Mouse (Mus musculus): ENCODE data around the gene Mrnip.
A peak's percentile ranks its signal among the peaks of the same experiment; 100 is the strongest.

Gene Mrnip

DNA sequence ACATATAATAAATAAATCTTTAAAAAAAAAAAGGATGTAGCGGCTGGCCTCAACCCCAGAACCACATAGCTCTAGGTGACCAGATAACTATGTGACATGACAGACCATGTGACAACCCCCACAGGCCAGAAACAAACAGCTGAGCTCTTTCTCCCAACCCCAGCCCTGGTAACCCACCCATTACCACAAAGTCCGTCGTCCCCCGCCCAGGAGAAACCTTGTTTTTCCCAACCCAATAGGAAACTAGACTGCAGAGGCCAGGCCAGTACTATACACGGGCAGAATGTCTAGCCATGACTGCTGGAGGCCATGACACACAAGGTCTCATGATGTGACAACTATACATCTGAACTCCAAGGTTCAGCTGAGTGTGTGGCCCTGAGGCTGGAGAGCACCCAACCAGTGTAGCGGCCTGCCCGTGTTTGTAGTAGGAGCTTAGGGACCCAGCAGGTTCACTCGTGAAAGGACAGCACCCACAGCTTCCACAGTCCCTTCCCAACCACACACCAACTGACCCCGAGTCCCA is 29.1 kb downstream of the Mrnip start:
- DNase-seq (ENCODE audit: low spot score in 2 of 2), result no peak

DNA sequence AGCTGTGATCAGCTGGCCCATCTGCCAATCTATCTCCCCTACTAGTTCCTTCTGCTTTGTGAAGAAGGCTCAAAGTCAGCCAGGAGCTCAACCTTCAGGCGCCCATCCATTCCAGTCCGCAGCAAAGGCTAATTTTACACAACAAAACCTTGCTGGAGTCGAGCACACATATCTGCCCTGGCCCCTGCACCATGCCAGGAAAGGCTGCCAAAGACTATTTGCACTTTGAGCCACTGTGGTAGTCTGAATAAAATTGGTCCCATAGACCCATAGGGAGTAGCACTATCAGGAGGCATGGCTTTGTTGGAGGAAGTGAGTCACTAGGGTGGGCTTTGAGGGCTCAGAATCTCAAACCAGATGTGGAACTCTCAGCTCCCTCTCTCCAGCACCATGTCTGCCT is 31.2 kb downstream of the Mrnip start:
- no peak for DNase-seq (ENCODE audit: low spot score in 2 of 2)

DNA sequence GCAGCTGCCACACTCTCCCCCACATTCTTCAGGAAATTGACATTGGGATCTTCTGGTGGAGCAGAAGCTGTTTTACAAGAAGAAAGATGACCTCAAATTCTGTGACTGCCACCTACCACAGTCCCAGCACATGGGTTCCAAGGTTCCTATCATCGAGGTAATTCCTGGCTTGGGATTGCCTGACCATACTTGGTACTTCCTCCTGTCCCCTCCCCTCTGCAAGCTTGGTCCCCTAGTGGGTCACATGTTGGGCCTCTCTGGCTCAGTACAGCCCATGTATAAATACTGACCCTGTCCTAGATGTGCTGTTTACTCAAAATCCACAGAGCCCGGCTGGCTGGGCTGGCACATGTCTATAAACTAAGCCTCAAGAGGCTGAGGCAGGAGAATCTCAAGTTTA is 31.8 kb downstream of the Mrnip start:
- DNase-seq (ENCODE audit: low spot score in 2 of 2), result no peak

DNA sequence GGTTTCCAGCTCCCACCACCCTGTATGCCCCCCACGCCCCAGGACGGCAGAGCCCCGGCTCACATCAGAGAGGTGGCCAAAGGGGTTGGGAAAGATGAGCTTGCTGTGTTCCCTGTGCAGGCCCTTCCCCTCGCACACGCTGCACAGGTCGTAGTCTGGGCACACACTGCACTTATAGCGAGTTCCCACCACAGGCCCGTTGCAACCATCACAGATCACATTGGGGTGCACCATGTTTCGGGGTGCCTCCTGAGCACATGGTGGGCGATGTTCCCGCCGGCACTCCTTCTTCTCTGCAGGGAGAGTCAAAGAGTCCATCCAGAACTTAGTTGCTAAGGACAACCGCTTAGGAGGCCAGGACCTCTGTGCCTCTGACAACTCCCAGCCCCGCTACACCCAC is 33.1 kb downstream of the Mrnip start:
- DNase-seq (ENCODE audit: low spot score in 2 of 2), result no peak

DNA sequence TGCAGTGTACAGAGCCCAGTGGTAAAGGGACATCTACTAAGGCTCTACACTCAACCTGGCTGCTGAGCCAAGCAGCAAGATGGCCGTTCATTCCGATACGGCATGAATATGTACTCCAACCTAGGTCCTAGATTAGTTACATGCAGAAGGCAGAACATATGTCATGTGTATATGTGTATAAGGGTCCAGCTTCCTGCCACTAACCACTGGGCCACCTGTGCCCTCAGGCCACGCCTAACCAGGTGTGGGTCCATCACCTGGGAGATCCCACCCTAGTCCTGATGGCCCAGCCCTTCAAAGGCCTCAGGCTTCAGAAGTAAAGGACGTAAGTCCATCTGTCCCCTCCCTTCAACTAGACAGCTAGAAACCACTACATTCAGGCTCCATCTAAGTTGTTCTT is 33.8 kb downstream of the Mrnip start:
- DNase-seq (ENCODE audit: low spot score in 2 of 2), result no peak

DNA sequence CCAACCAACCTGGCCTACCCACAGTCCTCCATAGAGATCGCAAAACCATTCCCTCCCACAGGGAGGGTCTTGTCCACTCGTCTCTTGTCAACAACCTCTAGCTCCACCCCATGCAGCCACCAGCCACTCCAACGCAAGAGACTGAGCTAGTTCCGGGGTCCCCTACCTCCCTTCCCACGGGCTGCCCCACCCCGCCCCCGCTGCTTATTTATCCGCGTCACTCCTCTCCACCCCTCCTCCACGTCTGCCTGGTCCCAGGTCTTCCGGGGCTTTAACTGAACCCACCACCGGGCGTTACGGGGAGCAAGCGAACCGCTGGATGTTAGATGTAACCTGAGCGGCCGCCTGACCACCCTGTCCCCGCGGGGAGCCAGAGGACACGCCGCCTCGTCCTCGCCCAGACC is 35.9 kb downstream of the Mrnip start:
- peak; percentile 74 to 82 for DNase-seq (ENCODE audit: low spot score in 2 of 2)

DNA sequence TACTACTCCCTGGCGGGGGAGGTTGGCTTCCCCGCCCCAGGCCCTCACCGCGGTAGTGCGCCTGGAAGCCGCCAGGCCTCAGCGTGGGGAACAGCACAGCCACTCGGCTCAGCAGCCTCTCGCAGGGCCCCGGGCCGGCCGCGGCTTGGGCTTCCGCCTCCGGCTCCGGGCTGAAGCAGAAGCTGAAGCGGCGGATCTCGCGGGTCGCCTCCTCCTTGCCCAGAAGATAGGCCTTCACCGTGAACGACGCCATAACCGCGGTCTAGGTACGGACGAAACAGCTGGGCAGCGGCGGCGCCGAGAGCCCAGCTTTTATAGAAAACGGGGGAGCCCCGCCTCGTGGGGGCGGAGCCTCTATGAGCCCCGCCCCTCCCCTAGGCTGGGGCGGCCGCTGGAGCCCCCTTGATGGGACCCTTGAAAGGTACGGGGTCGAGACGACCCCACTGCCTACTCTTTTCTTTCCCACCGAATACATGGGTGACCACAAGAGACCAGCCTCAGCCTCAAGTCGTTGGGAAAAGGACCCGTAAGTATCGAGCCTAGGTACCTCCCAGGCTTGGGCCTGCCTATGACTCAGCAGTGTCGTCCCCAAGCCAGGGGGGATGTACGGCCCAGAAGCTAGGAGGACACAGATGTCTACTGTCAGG is 36.4 kb downstream of the Mrnip start, which contains the start of the genes Sqstm1 and Mgat4b:
TSS of gene Sqstm1 (minus strand) at position 323 of the 647 bp plus-strand sequence.
TSS of gene Mgat4b (plus strand) at position 386 of the 647 bp plus-strand sequence.
- DNase-seq (ENCODE audit: low spot score in 2 of 2), result peak; percentile 76

DNA sequence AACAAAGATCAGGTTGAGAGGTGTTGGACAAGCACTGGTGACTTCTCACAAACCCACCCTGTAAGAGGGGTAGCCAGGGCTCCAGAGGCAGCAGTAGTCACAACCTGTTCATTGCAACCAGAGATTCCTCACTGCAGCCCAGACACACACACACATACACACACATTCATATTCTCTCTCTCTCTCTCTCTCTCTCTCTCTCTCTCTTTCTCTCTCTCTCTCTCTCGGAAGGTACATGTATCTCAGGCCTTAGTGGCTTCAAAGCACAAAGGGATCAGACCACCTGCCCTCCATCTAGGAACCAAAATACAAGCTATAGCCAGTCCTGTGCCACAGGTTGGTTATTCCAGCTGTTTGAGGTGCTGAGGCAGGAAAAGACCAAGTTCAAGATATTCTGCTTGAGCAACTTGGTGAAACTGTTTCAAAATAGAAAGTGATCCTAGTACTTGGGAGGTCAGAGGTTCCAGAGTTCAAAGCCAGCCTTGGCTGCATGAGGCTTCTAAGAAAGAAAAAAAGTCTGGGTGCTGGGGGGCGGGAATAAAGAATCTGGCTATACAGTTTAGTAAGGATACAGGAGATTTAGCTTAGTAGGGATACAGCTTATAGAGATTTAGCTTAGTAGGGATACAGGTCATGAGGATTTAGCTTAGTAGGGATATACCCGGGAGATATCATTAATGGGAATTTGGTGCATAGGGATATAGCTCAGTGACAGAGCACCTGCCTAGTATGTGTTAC is 37.2 kb downstream of the Mrnip start:
- no peak for DNase-seq (ENCODE audit: low spot score in 2 of 2)

DNA sequence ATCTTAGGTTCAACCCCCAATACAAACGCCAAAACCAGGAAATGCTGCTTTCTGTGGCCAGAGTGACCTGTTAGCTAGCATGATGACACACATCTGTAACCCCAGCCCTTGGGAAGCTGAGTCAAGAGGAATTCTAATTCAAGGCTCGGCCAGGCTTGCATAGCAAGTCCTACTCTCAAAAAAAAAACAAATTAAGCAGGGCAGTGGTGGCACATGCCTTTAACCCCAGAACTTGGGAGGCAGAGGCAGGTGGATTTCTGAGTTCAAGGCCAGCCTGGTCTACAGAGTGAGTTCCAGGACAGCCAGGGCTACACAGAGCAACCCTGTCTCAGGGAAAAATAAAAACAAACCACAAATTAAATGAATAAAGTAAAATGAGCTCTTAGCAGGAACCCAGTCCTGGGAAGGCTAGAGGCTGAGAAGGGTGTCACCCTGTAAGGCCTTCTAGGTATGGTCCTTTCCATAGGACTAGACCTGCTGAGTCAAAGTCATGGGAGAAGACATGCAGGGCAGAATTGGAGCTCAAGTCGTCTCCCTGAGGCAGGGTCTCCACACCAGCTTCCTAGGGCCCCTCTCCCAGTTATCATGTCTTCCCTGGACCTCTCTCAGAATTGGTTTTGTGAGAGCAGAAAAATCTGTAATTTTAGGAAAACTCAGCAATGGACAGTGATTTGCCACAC is 38.0 kb downstream of the Mrnip start:
- no peak for DNase-seq (ENCODE audit: low spot score in 2 of 2)

DNA sequence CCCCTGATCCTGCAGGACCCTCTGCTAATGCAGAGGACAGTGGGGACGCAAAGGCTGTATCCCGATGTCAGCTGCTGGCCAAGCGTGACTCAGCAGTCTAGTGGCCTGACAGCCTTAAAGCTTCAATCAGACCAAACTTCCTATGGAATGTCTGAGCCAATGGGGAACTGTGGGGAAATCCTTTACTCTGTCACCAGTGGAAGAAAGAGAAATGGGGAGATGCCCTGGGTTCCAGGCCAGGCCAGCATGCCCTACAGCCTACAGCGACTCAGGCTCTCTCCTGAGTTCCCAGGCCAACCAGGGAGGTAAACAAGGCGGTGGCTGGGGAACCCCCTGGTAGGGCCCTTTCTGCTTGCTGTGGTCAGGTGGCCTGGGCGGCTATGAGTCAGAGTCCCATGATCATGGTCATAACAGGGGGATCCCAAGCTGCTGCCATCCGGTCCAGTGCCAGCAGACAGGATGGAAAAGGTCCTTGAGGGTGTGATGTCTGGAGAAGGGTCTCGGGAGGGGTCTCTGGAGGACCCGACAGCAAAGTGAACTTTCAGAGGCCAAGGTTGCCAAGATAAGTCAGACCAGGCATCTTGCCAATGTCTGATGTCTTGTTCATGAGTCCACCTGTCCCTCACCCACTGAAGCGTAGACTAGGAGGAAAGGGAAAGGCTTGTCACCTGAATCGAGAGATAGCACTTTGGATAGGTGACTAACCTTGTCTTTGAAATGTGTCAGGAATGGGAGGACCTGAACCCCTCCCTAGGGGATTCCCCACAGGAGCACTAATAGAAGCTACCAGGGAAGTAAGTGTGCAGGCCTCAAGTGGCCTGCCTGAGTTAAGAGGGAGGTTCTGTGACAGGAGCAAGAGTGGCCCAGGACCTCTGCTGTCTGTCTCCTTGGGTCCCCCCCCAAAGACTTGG is 38.9 kb downstream of the Mrnip start:
- no peak for DNase-seq (ENCODE audit: low spot score in 2 of 2)

DNA sequence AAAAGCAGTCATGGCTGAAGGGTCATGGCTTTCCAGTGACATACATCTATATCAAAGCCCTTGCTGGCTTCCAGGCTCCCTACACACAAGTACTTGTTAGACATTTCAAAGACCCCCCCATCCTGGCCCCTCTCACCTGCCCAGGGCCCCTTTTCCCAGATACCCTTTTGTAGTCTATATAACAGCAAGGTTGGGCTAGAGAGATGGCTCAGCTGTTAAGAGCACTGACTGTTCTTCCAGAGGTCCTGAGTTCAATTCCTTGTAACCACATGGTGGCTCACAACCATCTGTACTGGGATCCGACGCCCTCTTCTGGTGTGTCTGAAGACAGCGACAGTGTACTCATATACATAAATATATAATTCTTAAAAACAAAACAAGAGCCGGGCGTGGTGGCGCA is 40.4 kb downstream of the Mrnip start:
- DNase-seq (ENCODE audit: low spot score in 2 of 2), result no peak

DNA sequence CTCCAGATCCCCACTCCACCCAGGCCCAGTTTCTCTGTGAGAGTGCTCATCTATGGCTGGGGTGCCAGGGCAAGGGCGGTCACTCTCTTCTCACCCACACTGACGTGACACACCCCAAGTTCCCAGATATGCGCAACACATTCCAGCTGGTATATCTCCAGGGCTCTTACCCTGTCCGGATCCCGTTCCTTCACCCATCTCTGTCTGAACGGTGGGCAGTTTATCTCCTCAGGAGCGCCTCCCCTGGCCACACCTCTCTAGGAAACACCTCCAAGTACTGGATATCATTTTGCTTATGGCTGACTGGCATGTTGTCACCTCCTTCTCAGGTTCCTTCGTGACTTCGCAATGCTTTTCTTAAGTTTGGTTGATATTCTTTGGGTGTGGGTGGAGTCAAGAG is 41.4 kb downstream of the Mrnip start:
- no peak for DNase-seq (ENCODE audit: low spot score in 2 of 2)

DNA sequence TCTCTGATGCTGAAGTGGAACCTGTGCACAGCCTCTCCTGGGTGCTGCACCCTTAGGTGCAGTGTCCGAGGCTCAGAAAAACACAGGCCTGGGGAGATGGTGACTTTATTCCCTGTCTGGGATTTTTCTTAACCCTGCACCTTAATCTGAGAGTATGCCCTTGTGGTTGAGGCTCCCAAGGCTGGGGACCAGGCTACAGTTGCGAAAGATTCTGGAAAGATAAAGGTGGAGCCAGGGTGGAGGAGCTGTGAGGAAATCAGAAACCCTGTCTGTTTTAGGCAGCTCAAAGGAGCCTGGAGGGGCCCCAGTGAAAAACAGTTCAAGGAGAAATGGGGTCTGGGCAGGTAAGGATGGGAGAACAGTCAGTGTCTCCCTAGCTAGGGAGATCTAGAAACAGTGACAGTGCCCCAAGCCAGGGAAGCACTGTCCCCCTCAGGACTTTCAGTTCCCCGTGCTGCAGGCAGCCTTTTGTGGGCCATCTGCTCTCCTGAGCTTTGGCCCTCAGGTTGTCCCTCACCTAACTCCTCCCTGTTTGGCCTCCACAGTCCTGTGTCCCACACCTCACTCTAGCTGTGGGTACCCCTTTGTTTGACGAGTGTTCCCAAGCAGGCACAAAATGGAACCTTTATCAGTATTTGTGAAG is 42.6 kb downstream of the Mrnip start:
- no peak for DNase-seq (ENCODE audit: low spot score in 2 of 2)

DNA sequence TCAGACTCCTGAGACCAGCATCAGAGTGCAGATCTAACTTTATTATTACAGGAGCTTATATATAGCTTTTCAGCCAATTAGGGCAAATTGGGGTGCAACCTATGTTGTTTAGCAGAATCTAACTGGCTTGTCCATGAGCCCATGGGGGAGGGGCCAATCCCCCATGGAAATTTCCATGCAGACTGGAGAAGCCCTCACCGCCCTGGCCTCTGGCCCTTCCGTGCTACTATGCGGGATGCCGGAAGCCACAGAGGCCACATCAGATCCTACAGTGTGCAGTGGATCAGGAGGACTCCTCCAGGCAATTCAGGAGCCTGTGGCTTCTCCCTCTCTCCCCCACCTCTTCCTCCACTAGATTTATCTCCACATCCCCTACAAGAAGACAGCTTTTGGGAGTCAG is 43.6 kb downstream of the Mrnip start:
- no peak for DNase-seq (ENCODE audit: low spot score in 2 of 2)

DNA sequence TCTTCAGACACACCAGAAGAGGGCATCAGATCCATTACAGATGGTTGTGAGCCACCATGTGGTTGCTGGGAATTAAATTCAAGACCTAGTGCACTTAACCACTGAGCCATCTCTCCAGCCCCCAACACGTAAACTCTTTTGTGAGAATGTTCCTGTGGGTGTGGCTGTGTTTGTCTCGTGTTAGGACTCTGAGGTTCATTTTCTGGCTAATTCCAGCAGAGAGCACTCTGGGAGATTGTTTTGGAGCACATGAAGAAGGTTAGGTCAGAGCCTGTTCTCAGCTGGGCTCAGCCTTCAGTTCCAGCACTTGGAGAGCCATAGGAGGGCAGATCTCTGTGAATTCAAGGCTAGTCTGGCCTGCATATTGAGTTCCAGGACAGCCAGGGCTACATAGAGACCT is 45.6 kb downstream of the Mrnip start:
- no peak for DNase-seq (ENCODE audit: low spot score in 2 of 2)

DNA sequence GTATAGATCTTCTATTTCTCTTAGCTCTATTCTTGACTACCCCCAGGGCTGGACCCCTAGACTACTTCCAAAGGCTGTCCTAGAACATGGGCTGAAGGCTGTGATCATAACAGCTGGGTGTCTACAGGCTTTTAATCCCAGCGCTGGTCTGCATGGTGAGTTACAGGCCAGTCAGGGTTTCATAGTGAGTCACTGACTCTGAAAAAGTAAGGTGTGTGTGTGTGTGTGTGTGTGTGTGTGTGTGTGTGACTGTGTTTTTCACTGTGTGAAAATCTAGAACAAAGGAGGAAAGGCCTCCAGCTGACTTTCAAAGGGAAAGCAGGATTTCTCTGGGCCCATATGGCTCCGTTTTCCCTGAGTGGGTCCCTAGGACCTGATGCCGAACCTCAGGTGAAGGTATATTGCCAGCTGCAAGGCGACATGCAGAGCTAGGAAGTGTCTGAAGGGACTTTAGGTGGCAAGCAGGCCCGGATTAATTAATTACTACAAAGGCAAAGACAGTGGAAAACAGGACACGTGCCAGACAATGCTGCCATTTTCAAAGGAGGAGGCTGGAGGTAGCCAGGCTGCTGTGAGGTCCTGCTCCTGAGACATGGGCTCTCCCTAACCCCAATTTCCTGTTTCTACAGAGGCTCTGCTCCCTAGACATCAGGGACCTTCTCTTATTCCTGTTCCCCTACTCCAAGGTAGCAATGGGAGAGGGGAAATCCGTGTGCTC is 48.5 kb downstream of the Mrnip start:
- DNase-seq (ENCODE audit: low spot score in 2 of 2), result no peak

DNA sequence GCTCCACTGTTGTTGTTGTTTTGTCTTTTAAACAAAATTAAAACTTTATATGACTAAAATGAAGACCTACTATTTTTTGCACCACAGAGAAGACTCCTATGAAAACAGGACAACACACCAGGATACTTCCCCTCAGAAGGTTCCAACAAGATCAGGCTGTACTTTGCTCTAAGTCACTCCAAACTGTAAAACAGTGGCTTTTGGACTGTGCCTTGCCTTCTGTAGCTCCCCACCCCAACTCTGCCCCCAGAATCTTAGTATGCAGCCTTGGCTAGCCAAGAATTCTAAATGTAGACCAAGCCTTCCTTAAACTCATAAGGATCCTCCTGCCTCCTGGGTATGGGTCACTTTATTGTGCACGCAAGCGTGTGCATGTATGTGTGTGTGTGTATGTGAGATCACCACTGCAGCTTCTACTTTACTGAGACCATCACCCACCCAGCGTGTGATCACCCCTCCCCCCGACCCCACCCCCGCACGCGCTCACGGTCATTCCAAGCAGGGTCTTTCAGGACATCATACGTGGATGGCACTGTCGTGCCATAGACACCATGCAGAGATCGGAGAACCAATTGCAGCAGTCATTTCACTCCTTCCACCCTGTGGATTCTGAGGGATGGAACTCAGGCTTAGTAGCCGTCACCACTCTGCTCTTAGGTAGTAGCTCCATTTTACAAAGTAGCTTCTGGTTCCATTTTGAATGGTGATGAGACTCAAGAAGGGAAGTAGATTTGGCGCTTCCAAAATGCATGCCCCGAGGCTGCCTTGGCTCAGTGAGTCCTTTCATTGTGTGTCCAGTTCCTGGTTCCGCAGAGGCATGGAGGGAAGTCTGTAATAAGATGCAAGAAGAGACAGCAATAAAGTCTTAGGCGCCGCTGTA is 49.8 kb downstream of the Mrnip start:
- DNase-seq (ENCODE audit: low spot score in 2 of 2), result no peak

DNA sequence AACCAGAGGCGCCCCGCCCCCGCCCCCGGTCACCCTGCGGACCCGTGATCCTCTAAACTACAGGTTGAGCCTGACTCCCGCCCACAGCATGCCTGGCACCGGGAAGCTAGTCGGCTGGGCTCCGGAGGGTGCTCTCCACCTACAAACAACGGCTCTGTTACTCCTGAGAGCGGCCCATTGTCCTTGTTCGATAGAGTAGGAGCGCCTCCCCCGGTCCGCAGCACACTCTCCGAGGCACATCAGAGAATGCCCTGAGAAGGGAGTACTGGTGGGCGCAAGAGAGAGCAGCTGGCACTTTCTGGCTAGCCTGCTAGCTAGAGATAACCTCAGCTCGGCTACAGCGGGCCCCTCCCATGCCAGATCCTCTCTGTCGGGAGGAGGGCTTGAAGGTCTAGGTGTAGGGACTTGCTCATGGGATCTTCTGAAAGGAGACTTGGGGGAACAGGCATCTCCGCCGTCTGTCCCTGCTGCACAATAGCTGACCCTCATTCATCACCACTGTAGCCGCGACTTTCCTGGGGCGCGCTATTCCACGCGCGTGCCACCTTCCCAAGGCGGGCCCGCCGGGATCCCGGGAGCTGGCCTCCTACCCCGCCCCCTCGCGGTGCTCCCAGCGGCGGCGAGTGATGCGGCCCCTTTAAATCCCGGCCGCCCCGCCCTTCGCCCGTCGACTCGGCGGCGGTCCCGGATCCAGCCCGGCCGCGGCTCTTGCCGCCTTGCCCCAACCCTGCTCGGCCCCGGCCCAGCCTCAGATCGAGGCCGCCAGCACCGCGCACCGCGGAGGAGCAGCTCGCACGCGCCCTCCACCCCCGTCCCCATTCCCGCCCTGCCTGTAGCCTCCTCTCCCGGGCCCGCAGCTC is 50.7 kb downstream of the Mrnip start:
- DNase-seq (ENCODE audit: low spot score in 2 of 2), result peak; percentile 69 to 76

All from frontal cortex, postnatal 14 days (tissue).